In genomic region chr8:94952086-94952485, GRCm38 (mm10) we compare ENCODE assay signal across 30 mouse cellular contexts. TPM values are rescaled to one million over a fixed set of nuclear protein-coding genes. Genes with fewer than 3 reads are reported as not detected.
DNase-seq lines count a peak whose midpoint lies in the region; ATAC-seq lines count a peak whose summit lies in the region.
"Had no signal": no experiment of that assay in that cellular context is flagged by ENCODE, and none has a peak within 500 bp of the region (broad histone marks: within the 10 kb centered on the region; RNA-seq: fewer than 3 reads in every experiment).

No protein-coding gene starts in this region.

- H3K4me3 ChIP-seq in liver, embryonic 13.5 days (replicated peaks) = no peak overlapping the region
- H3K4me3 ChIP-seq in liver, embryonic 12.5 days = no peak overlapping the region
- H3K4me3 ChIP-seq in heart, embryonic 11.5 days (ENCODE audit: low read depth, low read length) = no peak overlapping the region
- H3K4me3 ChIP-seq: embryonic facial prominence, embryonic 13.5 days; embryonic facial prominence, embryonic 15.5 days; erythroblast, embryonic 14.5 days; forebrain, embryonic 10.5 days; forebrain, embryonic 12.5 days had no signal

- H3K9ac ChIP-seq in liver, embryonic 13.5 days = no peak overlapping the region
- H3K9ac ChIP-seq in liver, embryonic 12.5 days = no peak overlapping the region
- no peak overlapping the region for H3K9ac ChIP-seq in heart, embryonic 11.5 days (ENCODE audit: low read depth, low read length)
- H3K9ac ChIP-seq: embryonic facial prominence, embryonic 13.5 days; embryonic facial prominence, embryonic 15.5 days; forebrain, embryonic 12.5 days had no signal

- peaks cover 36% of the 10 kb centered on the region for H3K4me1 ChIP-seq in liver, embryonic 13.5 days (replicated peaks)
- H3K4me1 ChIP-seq in liver, embryonic 12.5 days = peaks cover 41% of the 10 kb centered on the region
- H3K4me1 ChIP-seq in heart, embryonic 11.5 days (ENCODE audit: control insufficient read depth, insufficient read depth, low read length) = peaks cover 12% of the 10 kb centered on the region
- H3K4me1 ChIP-seq: embryonic facial prominence, embryonic 13.5 days; embryonic facial prominence, embryonic 15.5 days; forebrain, embryonic 12.5 days had no signal

- WGBS in liver, embryonic 13.5 days (ENCODE audit: insufficient replicate concordance) = 65% methylated on average over 5 of the region's 5 CpGs
- WGBS in liver, embryonic 12.5 days (ENCODE audit: insufficient replicate concordance) = 77% methylated on average over 5 of the region's 5 CpGs
- WGBS in heart, embryonic 11.5 days (ENCODE audit: insufficient replicate concordance) = 70% methylated on average over 5 of the region's 5 CpGs

- no peaks in the 10 kb centered on the region for H3K9me3 ChIP-seq in liver, embryonic 13.5 days (replicated peaks)
- H3K9me3 ChIP-seq in liver, embryonic 12.5 days (replicated peaks) = no peaks in the 10 kb centered on the region
- H3K9me3 ChIP-seq in heart, embryonic 11.5 days (replicated peaks; ENCODE audit: control insufficient read depth, low read length) = no peaks in the 10 kb centered on the region
- H3K9me3 ChIP-seq: embryonic facial prominence, embryonic 13.5 days; embryonic facial prominence, embryonic 15.5 days; forebrain, embryonic 10.5 days; forebrain, embryonic 12.5 days; G1E had no signal

- H3K27ac ChIP-seq in liver, embryonic 13.5 days = peak overlapping the region; percentile 12; the same call in 1 of the 2 replicates
- H3K27ac ChIP-seq in liver, embryonic 12.5 days = no peak overlapping the region
- no peak overlapping the region for H3K27ac ChIP-seq in heart, embryonic 11.5 days (ENCODE audit: low read depth, low read length)
- H3K27ac ChIP-seq: embryonic facial prominence, embryonic 13.5 days; embryonic facial prominence, embryonic 15.5 days; forebrain, embryonic 10.5 days; forebrain, embryonic 12.5 days had no signal

- no peak overlapping the region for H3K4me2 ChIP-seq in liver, embryonic 13.5 days
- H3K4me2 ChIP-seq in liver, embryonic 12.5 days = no peak overlapping the region
- no peak overlapping the region for H3K4me2 ChIP-seq in heart, embryonic 11.5 days
- H3K4me2 ChIP-seq: embryonic facial prominence, embryonic 13.5 days; embryonic facial prominence, embryonic 15.5 days; forebrain, embryonic 12.5 days had no signal

- DNase-seq in liver, embryonic 13.5 days = no peak
- peak; percentile 51 for DNase-seq in 3T3-L1 (ENCODE audit: low read depth, low spot score)
- peak; percentile 73 for DNase-seq in NIH3T3 (ENCODE audit: low read depth)
- DNase-seq in brain, adult 2 months (ENCODE audit: low read depth, low spot score) = peak; percentile 21
- no peak for DNase-seq in thymus, postnatal 25 days
- no peak for DNase-seq in lung, adult 18-20 months
- DNase-seq: adrenal gland, adult 8-10 months; adrenal gland, postnatal 14 days; adrenal gland, postnatal 36 days; B cell, adult 2 months; cerebellum, adult 11 months; cerebellum, adult 18-20 months; cerebellum, adult 8-10 months; cerebellum, adult 9-11 months; cerebellum, postnatal 14 days; cerebellum, postnatal 36 days; embryo, embryonic 11 days had no signal

- ATAC-seq in liver, embryonic 13.5 days (ENCODE audit: low read depth) = no peak
- no peak for ATAC-seq in liver, embryonic 12.5 days
- no peak for ATAC-seq in heart, embryonic 11.5 days (replicated peaks; ENCODE audit: insufficient number of reproducible peaks, low FRiP score, low TSS enrichment)
- ATAC-seq: CD4-positive, CD25-positive, alpha-beta regulatory T cell, adult 4 months; forebrain, embryonic 14.5 days; forebrain, embryonic 16.5 days had no signal

- no peaks in the 10 kb centered on the region for H3K36me3 ChIP-seq in liver, embryonic 13.5 days
- H3K36me3 ChIP-seq in liver, embryonic 12.5 days = no peaks in the 10 kb centered on the region
- no peaks in the 10 kb centered on the region for H3K36me3 ChIP-seq in heart, embryonic 11.5 days (ENCODE audit: control insufficient read depth, insufficient read depth, low read length)
- H3K36me3 ChIP-seq: embryonic facial prominence, embryonic 13.5 days; embryonic facial prominence, embryonic 15.5 days; forebrain, embryonic 10.5 days; forebrain, embryonic 12.5 days; G1E had no signal

- H3K27me3 ChIP-seq in liver, embryonic 13.5 days = no peaks in the 10 kb centered on the region
- no peaks in the 10 kb centered on the region for H3K27me3 ChIP-seq in liver, embryonic 12.5 days (replicated peaks)
- no peaks in the 10 kb centered on the region for H3K27me3 ChIP-seq in heart, embryonic 11.5 days (ENCODE audit: control insufficient read depth, insufficient read depth, low read length)
- H3K27me3 ChIP-seq: CH12.LX; embryonic facial prominence, embryonic 13.5 days; embryonic facial prominence, embryonic 15.5 days; forebrain, embryonic 12.5 days had no signal

RNA-seq across cellular contexts. Expression of gene Adgrg1, which starts 22.5 kb away (rescaled TPM):
- polyA plus RNA-seq in liver, embryonic 13.5 days (2015; fragmentation: Nextera tagmentation; extraction: Ambion mirVana) = 42.7 and 55.6 TPM in 2 replicates
- polyA plus RNA-seq in liver, embryonic 12.5 days (2016; fragmentation: Nextera tagmentation; extraction: Ambion mirVana) = 78.5 and 80.9 TPM in 2 replicates
- 6.4 and 7.5 TPM in 2 replicates for polyA plus RNA-seq in heart, embryonic 11.5 days (2014; fragmentation: Nextera tagmentation; extraction: Ambion mirVana)

RNA-seq across cellular contexts. Expression of gene Adgrg5, which starts 28.6 kb away (rescaled TPM):
- polyA plus RNA-seq in liver, embryonic 13.5 days (2015; fragmentation: Nextera tagmentation; extraction: Ambion mirVana) = 0.43 and 0.52 TPM in 2 replicates
- polyA plus RNA-seq in liver, embryonic 12.5 days (2016; fragmentation: Nextera tagmentation; extraction: Ambion mirVana) = 0.90 and 0.91 TPM in 2 replicates
- polyA plus RNA-seq in heart, embryonic 11.5 days (2014; fragmentation: Nextera tagmentation; extraction: Ambion mirVana) = 0.10 and 0.47 TPM in 2 replicates
- polyA plus RNA-seq: embryonic facial prominence, embryonic 11.5 days; erythroblast, embryonic 14.5 days; forebrain, embryonic 12.5 days; forebrain, embryonic 14.5 days; forebrain, embryonic 16.5 days had no signal

RNA-seq across cellular contexts. Expression of gene Ccdc102a, which starts 34.2 kb away (rescaled TPM):
- 3.5 TPM in 2 replicates for polyA plus RNA-seq in liver, embryonic 13.5 days (2015; fragmentation: Nextera tagmentation; extraction: Ambion mirVana)
- 9.1 and 10.0 TPM in 2 replicates for polyA plus RNA-seq in liver, embryonic 12.5 days (2016; fragmentation: Nextera tagmentation; extraction: Ambion mirVana)
- polyA plus RNA-seq in heart, embryonic 11.5 days (2014; fragmentation: Nextera tagmentation; extraction: Ambion mirVana) = 22.8 and 24.8 TPM in 2 replicates
- polyA plus RNA-seq: CD4-positive, CD25-positive, alpha-beta regulatory T cell, adult 4 months had no signal

Comparison
In these comparisons a context has a peak if more than half of its experiments do, and no peak if none do; other contexts are left out.
1. DNase-seq: peak in 3T3-L1 (single experiment), NIH3T3 (single experiment) and brain, adult 2 months (single experiment); none in liver, embryonic 13.5 days (single experiment), thymus, postnatal 25 days (single experiment) and lung, adult 18-20 months (0 of 2).